Mouse (Mus musculus): ENCODE results near the gene Ttll1.

The Ttll1 gene

GRCm38 (mm10) chr15:83455637-83456036, 55.1 kb downstream of the Ttll1 start:
- no peak for DNase-seq (ENCODE audit: low read depth, low spot score)

- no peak for DNase-seq (ENCODE audit: low read depth, low spot score)
These were observed 55.7 kb downstream of the Ttll1 start for GRCm38 (mm10) chr15:83455034-83455433.

GRCm38 (mm10) chr15:83454419-83454818, 56.3 kb downstream of the Ttll1 start:
- no peak for DNase-seq (ENCODE audit: low read depth, low spot score)

GRCm38 (mm10) chr15:83453879-83454278, 56.8 kb downstream of the Ttll1 start:
- no peak for DNase-seq (ENCODE audit: low read depth, low spot score)

- no peak for DNase-seq (ENCODE audit: low read depth, low spot score)
These were observed 58.4 kb downstream of the Ttll1 start for GRCm38 (mm10) chr15:83452219-83452760.

- no peak for DNase-seq (ENCODE audit: low read depth, low spot score)
These were observed 59.0 kb downstream of the Ttll1 start for GRCm38 (mm10) chr15:83451621-83452210.

GRCm38 (mm10) chr15:83450007-83450406, 60.7 kb downstream of the Ttll1 start:
- no peak for DNase-seq (ENCODE audit: low read depth, low spot score)

GRCm38 (mm10) chr15:83448646-83449045, 62.0 kb downstream of the Ttll1 start:
- DNase-seq (ENCODE audit: low read depth, low spot score) = no peak

- DNase-seq (ENCODE audit: low read depth, low spot score) = no peak
These were observed 62.7 kb downstream of the Ttll1 start for GRCm38 (mm10) chr15:83447791-83448544.

- DNase-seq (ENCODE audit: low read depth, low spot score) = no peak
These were observed 64.8 kb downstream of the Ttll1 start for GRCm38 (mm10) chr15:83445908-83446307.

GRCm38 (mm10) chr15:83445383-83445782, 65.3 kb downstream of the Ttll1 start:
- DNase-seq (ENCODE audit: low read depth, low spot score) = no peak

GRCm38 (mm10) chr15:83444425-83444824, 66.3 kb downstream of the Ttll1 start:
- DNase-seq (ENCODE audit: low read depth, low spot score) = no peak

GRCm38 (mm10) chr15:83442495-83443037, 68.1 kb downstream of the Ttll1 start:
- no peak for DNase-seq (ENCODE audit: low read depth, low spot score)

GRCm38 (mm10) chr15:83440726-83441125, 70.0 kb downstream of the Ttll1 start:
- no peak for DNase-seq (ENCODE audit: low read depth, low spot score)

GRCm38 (mm10) chr15:83436541-83436940, 74.2 kb downstream of the Ttll1 start:
- no peak for DNase-seq (ENCODE audit: low read depth, low spot score)

- DNase-seq (ENCODE audit: low read depth, low spot score) = no peak
These were observed 75.2 kb downstream of the Ttll1 start for GRCm38 (mm10) chr15:83435324-83436090.

- DNase-seq (ENCODE audit: low read depth, low spot score) = no peak
These were observed 76.0 kb downstream of the Ttll1 start for GRCm38 (mm10) chr15:83434692-83435091.

Measured in c-Kit-negative CD71-positive TER-119-positive erythroid progenitor cells, embryonic 14.5 days (primary cell).